ENCODE assay signal across 8 mouse cellular contexts in the genomic region with DNA sequence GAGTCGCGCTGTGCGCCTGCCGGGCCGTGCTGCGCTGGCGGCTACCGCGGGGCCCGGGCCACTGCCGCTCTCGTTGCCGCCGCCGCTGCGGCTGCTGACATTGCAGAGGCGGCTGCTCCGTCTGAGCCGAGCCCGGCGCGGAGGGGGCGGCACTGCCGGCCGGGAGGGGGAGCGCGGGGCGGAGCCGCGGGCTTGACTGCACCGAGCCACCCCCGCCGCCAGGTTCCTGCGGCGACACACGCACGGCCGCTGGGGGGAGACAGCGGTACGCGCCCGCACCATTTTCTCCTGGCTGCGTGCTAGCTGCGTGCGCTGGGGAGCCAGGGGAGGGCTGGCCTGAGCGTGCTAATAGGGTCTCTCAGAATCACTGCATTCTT. TPM values are rescaled to one million over a fixed set of nuclear protein-coding genes. Genes with fewer than 3 reads are reported as not detected.
A peak's percentile ranks its signal among the peaks of the same experiment; 100 is the strongest.
DNase-seq lines count a peak whose midpoint lies in the region; ATAC-seq and TF ChIP-seq lines count a peak whose summit lies in the region.

Gene Ube2ql1 (minus strand): TSS at position 131 of the 377 bp plus-strand sequence.

- peak; percentile 42 for DNase-seq in CD4-positive helper T cell, adult 2 months (ENCODE audit: low read depth, low spot score)
- peak; percentile 16 for DNase-seq in c-Kit-positive CD71-positive TER-119-negative erythroid progenitor cells, embryonic 14.5 days (ENCODE audit: low read depth)
- DNase-seq in forebrain, embryonic 14.5 days (ENCODE audit: low spot score), result peak; percentile 96
- peak; percentile 63 for DNase-seq in heart, postnatal 0 days (ENCODE audit: low spot score)
- peak; percentile 90 for DNase-seq in kidney, postnatal 14 days
- DNase-seq in liver, adult 2 months (ENCODE audit: extremely low read depth, low read depth, low spot score), result peak; percentile 33
- peak; percentile 52 to 74 for DNase-seq in spleen, postnatal 4 days (ENCODE audit: low spot score in 2 of 2)

- peak; percentile 96 for ATAC-seq in forebrain, embryonic 14.5 days
- ATAC-seq in heart, postnatal 0 days (ENCODE audit: insufficient read depth, low read depth), result peak; percentile 94

- no peak for TF ChIP-seq EP300 in heart, postnatal 0 days (IDR thresholded peaks at IDR 0.05; ENCODE audit: low read depth)

- peak within 1 kb of the TSS; percentile 90 for H3K4me2 ChIP-seq in forebrain, embryonic 14.5 days (ENCODE audit: low read length)
- peak within 1 kb of the TSS; percentile 95 for H3K4me2 ChIP-seq in heart, postnatal 0 days (ENCODE audit: low read depth, low read length)
- H3K4me2 ChIP-seq in myocyte (ENCODE audit: low read depth), result peak within 1 kb of the TSS; percentile 72

- peak within 1 kb of the TSS; percentile 83 for H3K4me3 ChIP-seq in forebrain, embryonic 14.5 days (ENCODE audit: low read depth, low read length)
- peak within 1 kb of the TSS; percentile 64 for H3K4me3 ChIP-seq in heart, postnatal 0 days (ENCODE audit: low read depth, low read length)
- H3K4me3 ChIP-seq in liver, adult 2 months (ENCODE audit: insufficient read depth, low read depth, low read length), result peak within 1 kb of the TSS; percentile 62
- H3K4me3 ChIP-seq in myocyte, result no peak within 1 kb of the TSS

- H3ac ChIP-seq in myocyte (ENCODE audit: control insufficient read depth, insufficient read length), result peak within 1 kb of the TSS; percentile 22

- H3K27me3 ChIP-seq in forebrain, embryonic 14.5 days (replicated peaks; ENCODE audit: control insufficient read depth, insufficient read depth, low read length), result peaks cover 3% of the 10 kb centered on the region; the same call in 1 of the 2 replicates
- peaks cover 53% of the 10 kb centered on the region for H3K27me3 ChIP-seq in heart, postnatal 0 days (ENCODE audit: control insufficient read depth, insufficient read depth, low read length)
- H3K27me3 ChIP-seq in liver, adult 2 months (ENCODE audit: control insufficient read depth, insufficient read depth, low read length), result no peaks in the 10 kb centered on the region; the same call in 1 of the 2 replicates
- H3K27me3 ChIP-seq in myocyte (ENCODE audit: control insufficient read depth, insufficient read depth, insufficient read length), result peaks cover 40% of the 10 kb centered on the region

- no peaks in the 10 kb centered on the region for H3K9me3 ChIP-seq in forebrain, embryonic 14.5 days (replicated peaks; ENCODE audit: control insufficient read depth, low read length)
- H3K9me3 ChIP-seq in heart, postnatal 0 days (replicated peaks; ENCODE audit: control insufficient read depth, low read length), result no peaks in the 10 kb centered on the region

- H3K79me2 ChIP-seq in liver, adult 2 months (ENCODE audit: control insufficient read depth, insufficient read depth, low read length), result no peaks in the 10 kb centered on the region
- no peaks in the 10 kb centered on the region for H3K79me2 ChIP-seq in myocyte (ENCODE audit: control insufficient read depth, insufficient read depth)

- peak within 1 kb of the TSS; percentile 88 for H3K9ac ChIP-seq in forebrain, embryonic 14.5 days (ENCODE audit: low read length)
- peak within 1 kb of the TSS; percentile 10; the same call in 1 of the 2 replicates for H3K9ac ChIP-seq in heart, postnatal 0 days (replicated peaks; ENCODE audit: low read depth, low read length)
- H3K9ac ChIP-seq in liver, adult 2 months (ENCODE audit: low read depth, low read length), result peak within 1 kb of the TSS; percentile 60

- 0% methylated on average over 46 of the region's 46 CpGs for WGBS in forebrain, embryonic 14.5 days
- under 1% methylated on average over 45 of the region's 46 CpGs for WGBS in heart, postnatal 0 days
- under 1% methylated on average over 46 of the region's 46 CpGs for WGBS in liver, adult 2 months

- H3K27ac ChIP-seq in forebrain, embryonic 14.5 days (ENCODE audit: low read depth, low read length), result peak within 1 kb of the TSS; percentile 91
- no peak within 1 kb of the TSS for H3K27ac ChIP-seq in heart, postnatal 0 days (ENCODE audit: low read depth)
- H3K27ac ChIP-seq in liver, adult 2 months (replicated peaks; ENCODE audit: insufficient read depth, low read depth, low read length), result no peak within 1 kb of the TSS

- no peak for TF ChIP-seq POLR2A in liver, adult 2 months (IDR thresholded peaks at IDR 0.05; ENCODE audit: extremely low read depth, insufficient read depth, low read length)
- TF ChIP-seq POLR2A in myocyte (IDR thresholded peaks at IDR 0.05; ENCODE audit: insufficient read length, low read depth), result no peak

- TF ChIP-seq CTCF in heart, postnatal 0 days (IDR thresholded peaks at IDR 0.05; ENCODE audit: low read depth), result peak; percentile 76
- TF ChIP-seq CTCF in liver, adult 2 months (IDR thresholded peaks at IDR 0.05; ENCODE audit: low read depth, low read length), result peak; percentile 90

- H3K36me3 ChIP-seq in forebrain, embryonic 14.5 days (ENCODE audit: control insufficient read depth, insufficient read depth, low read length), result no peaks in the 10 kb centered on the region
- no peaks in the 10 kb centered on the region for H3K36me3 ChIP-seq in heart, postnatal 0 days (replicated peaks; ENCODE audit: control insufficient read depth, insufficient read depth, low read length)
- no peaks in the 10 kb centered on the region for H3K36me3 ChIP-seq in liver, adult 2 months (ENCODE audit: control insufficient read depth, insufficient read depth, low read length)
- no peaks in the 10 kb centered on the region for H3K36me3 ChIP-seq in myocyte (ENCODE audit: control insufficient read depth, insufficient read depth)

- H3K4me1 ChIP-seq in forebrain, embryonic 14.5 days (ENCODE audit: control insufficient read depth, insufficient read depth, low read length), result peaks cover 9% of the 10 kb centered on the region
- H3K4me1 ChIP-seq in heart, postnatal 0 days (ENCODE audit: control insufficient read depth, insufficient read depth), result no peaks in the 10 kb centered on the region
- H3K4me1 ChIP-seq in liver, adult 2 months (ENCODE audit: control insufficient read depth, insufficient read depth, low read length), result peaks cover 5% of the 10 kb centered on the region; the same call in 1 of the 2 replicates

TF ChIP-seq in myocyte, 11 proteins besides CTCF, POLR2A, EP300 and RAD21:
- TF ChIP-seq POLR2AphosphoS2 (IDR thresholded peaks at IDR 0.05; ENCODE audit: insufficient read length, low read depth) (no peak), MYOG (IDR thresholded peaks at IDR 0.05; ENCODE audit: control insufficient read depth in 1 of 3, insufficient read depth in 1 of 3, insufficient read length in 2 of 3, low read depth in 2 of 3) (peak in 1 of 3 experiments; percentile 21)

RNA-seq across cellular contexts. Expression of gene Ube2ql1, which starts in this region (rescaled TPM):
- polyA plus RNA-seq in forebrain, embryonic 14.5 days (2014; fragmentation: Nextera tagmentation; extraction: Ambion mirVana), result 31.7 and 35.4 TPM in 2 replicates
- total RNA-seq in heart, postnatal 0 days (2014; rRNA removed; ENCODE audit: low replicate concordance), result 0.08 and 4.6 TPM in 2 replicates
- polyA plus RNA-seq in heart, postnatal 0 days (2015; fragmentation: Nextera tagmentation; extraction: Ambion mirVana), result 0.41 and 0.73 TPM in 2 replicates
- total RNA-seq in liver, adult 2 months (2014; rRNA removed), result 0.09 and 0.27 TPM in 2 replicates
- 0.05 and 0.09 TPM in 2 replicates for polyA plus RNA-seq in liver, adult 2 months (2012; rRNA removed)
- 0.02 TPM for polyA plus RNA-seq in myocyte (2012; fragmentation: generic; extraction: Trizol)

Comparison
In these comparisons a context has a peak if more than half of its experiments do, and no peak if none do; other contexts are left out.
1. RNA of gene Ube2ql1 (polyA plus RNA-seq): 31.7 to 35.4 TPM in forebrain, embryonic 14.5 days; 0.41 to 0.73 TPM in heart, postnatal 0 days, 0.05 to 0.09 TPM in liver, adult 2 months and 0.02 TPM in myocyte (single experiment); every median in the first group is over 10 times any median in the second.
2. Peak in DNase-seq, H3K4me3 ChIP-seq and H3K9ac ChIP-seq in liver, adult 2 months; RNA of the gene not detected or under 1 TPM.
3. DNase-seq: peak in every context shown above with its lines; median percentile 96 in forebrain, embryonic 14.5 days; 90 in kidney, postnatal 14 days; 63 in heart, postnatal 0 days; 63 in spleen, postnatal 4 days; 42 in CD4-positive helper T cell, adult 2 months; 33 in liver, adult 2 months; 16 in c-Kit-positive CD71-positive TER-119-negative erythroid progenitor cells, embryonic 14.5 days.
4. H3K9ac ChIP-seq: peak in every context shown above with its lines; median percentile 88 in forebrain, embryonic 14.5 days; 60 in liver, adult 2 months; 10 in heart, postnatal 0 days.
5. Peak in every context shown above with its lines, with median percentiles within 50 percentile points of each other: H3K4me2 ChIP-seq.